Mouse (Mus musculus): ENCODE measurements at regions not wholly inside any gene's neighbourhood (a gene's known extent, or its start where the extent isn't known, plus 50 kb on each side); places are given as distances from the start of the nearest gene placed in this dataset.

DNA sequence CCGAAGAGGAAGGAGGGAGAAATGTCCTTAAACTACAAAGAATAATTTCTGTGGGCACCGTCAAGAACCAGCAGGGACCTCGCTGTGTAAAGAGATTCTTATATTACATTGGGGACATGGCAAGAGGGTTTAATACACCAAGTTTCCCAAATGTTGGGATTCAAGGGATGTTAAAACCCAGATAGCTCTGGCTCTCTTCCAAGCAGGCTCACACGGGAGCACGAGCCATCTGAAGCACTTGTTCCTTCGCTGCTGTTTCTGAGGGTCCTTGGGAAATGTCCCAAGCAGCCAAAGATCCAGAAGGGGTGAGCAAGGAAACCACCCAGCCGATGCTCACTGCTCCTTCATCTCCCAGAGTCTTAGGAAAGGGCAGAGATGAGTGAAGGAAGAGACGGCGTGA, 272.1 kb downstream of the Cd83 start:
- no peak for TF ChIP-seq CTCF (IDR thresholded peaks at IDR 0.05; ENCODE audit: insufficient read depth, low read length)
- no peak for TF ChIP-seq POLR2A (IDR thresholded peaks at IDR 0.05; ENCODE audit: borderline replicate concordance, extremely low read depth, low read depth, low read length)

All from lung, adult 2 months (tissue).